In the genomic region with DNA sequence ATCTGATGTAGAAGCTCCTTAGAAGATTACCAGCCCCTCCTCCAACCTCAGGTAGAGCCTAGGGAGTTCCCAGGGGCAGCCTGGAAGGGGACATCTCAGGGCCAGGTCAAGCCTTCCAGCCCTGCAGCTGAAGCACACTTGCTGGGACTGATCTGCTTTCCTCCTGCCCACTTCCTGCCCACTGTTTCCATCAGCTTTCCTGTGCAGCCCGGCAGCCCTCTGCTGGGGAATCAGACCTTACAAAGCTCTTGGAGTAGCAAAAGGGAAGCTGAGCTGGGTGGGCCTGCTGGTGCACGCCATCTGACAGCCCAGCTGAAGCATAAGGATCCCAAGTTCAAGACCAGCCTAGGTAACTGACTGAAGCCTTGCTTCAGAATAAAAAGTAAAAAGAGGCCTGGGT, we compare ENCODE assay signal across 19 mouse cellular contexts. TPM values are rescaled to one million over a fixed set of nuclear protein-coding genes. Genes with fewer than 3 reads are reported as not detected.
DNase-seq lines count a peak whose midpoint lies in the region; ATAC-seq and TF ChIP-seq lines count a peak whose summit lies in the region.
"Had no signal": no experiment of that assay in that cellular context is flagged by ENCODE, and none has a peak within 500 bp of the region (broad histone marks: within the 10 kb centered on the region; RNA-seq: fewer than 3 reads in every experiment).

No protein-coding gene starts in this region.

- no peak overlapping the region for H3K4me3 ChIP-seq in kidney, postnatal 0 days (replicated peaks; ENCODE audit: low read depth, low read length)
- H3K4me3 ChIP-seq in kidney, embryonic 15.5 days (replicated peaks) = no peak overlapping the region
- peak overlapping the region; percentile 69 for H3K4me3 ChIP-seq in megakaryocyte, embryonic 14.5 days (replicated peaks)
- H3K4me3 ChIP-seq in kidney, embryonic 14.5 days (ENCODE audit: low read length) = no peak overlapping the region
- H3K4me3 ChIP-seq in neural tube, embryonic 15.5 days (replicated peaks) = no peak overlapping the region
- H3K4me3 ChIP-seq: forebrain, embryonic 12.5 days; heart, embryonic 15.5 days; hindbrain, embryonic 12.5 days; limb, embryonic 15.5 days had no signal

- H3K4me1 ChIP-seq in kidney, postnatal 0 days (replicated peaks; ENCODE audit: insufficient read depth, low read length) = no peaks in the 10 kb centered on the region
- 0 out of 2 replicates have a peak, but pooled peaks cover 6% of the 10 kb centered on the region for H3K4me1 ChIP-seq in kidney, embryonic 15.5 days
- peaks cover 29% of the 10 kb centered on the region for H3K4me1 ChIP-seq in megakaryocyte, embryonic 14.5 days
- H3K4me1 ChIP-seq in kidney, embryonic 14.5 days (ENCODE audit: control insufficient read depth, insufficient read depth, low read length) = no peaks in the 10 kb centered on the region
- no peaks in the 10 kb centered on the region for H3K4me1 ChIP-seq in neural tube, embryonic 15.5 days
- H3K4me1 ChIP-seq: hindbrain, embryonic 12.5 days had no signal

- no peaks in the 10 kb centered on the region for H3K36me3 ChIP-seq in kidney, postnatal 0 days (ENCODE audit: insufficient read depth, low read length)
- no peaks in the 10 kb centered on the region for H3K36me3 ChIP-seq in kidney, embryonic 15.5 days
- no peaks in the 10 kb centered on the region for H3K36me3 ChIP-seq in megakaryocyte, embryonic 14.5 days (replicated peaks; ENCODE audit: low read length)
- H3K36me3 ChIP-seq in kidney, embryonic 14.5 days (ENCODE audit: control insufficient read depth, insufficient read depth, low read length) = no peaks in the 10 kb centered on the region
- no peaks in the 10 kb centered on the region for H3K36me3 ChIP-seq in neural tube, embryonic 15.5 days
- H3K36me3 ChIP-seq: forebrain, embryonic 12.5 days; heart, embryonic 15.5 days; hindbrain, embryonic 12.5 days; limb, embryonic 15.5 days had no signal

- no peak overlapping the region for H3K4me2 ChIP-seq in kidney, postnatal 0 days (ENCODE audit: low read length)
- no peak overlapping the region for H3K4me2 ChIP-seq in kidney, embryonic 15.5 days
- H3K4me2 ChIP-seq in kidney, embryonic 14.5 days (replicated peaks; ENCODE audit: low read depth, low read length) = no peak overlapping the region
- H3K4me2 ChIP-seq in neural tube, embryonic 15.5 days = no peak overlapping the region
- H3K4me2 ChIP-seq: forebrain, embryonic 12.5 days; heart, embryonic 15.5 days; hindbrain, embryonic 12.5 days; limb, embryonic 15.5 days; lung, embryonic 14.5 days had no signal

- DNase-seq in kidney, postnatal 0 days (ENCODE audit: low spot score) = no peak
- peak; percentile 88 for DNase-seq in 416B (ENCODE audit: low read depth)
- no peak for DNase-seq in layer of hippocampus, adult 18-20 months (ENCODE audit: low spot score in 2 of 2)
- DNase-seq: adrenal gland, adult 8-10 months; cerebellum, adult 9-10 months; heart, adult 18-20 months; kidney, adult 9 months; lung, embryonic 14.5 days; retina, postnatal 1 day had no signal

- no peaks in the 10 kb centered on the region for H3K9me3 ChIP-seq in kidney, postnatal 0 days (replicated peaks; ENCODE audit: low read length)
- no peaks in the 10 kb centered on the region for H3K9me3 ChIP-seq in kidney, embryonic 15.5 days (replicated peaks)
- H3K9me3 ChIP-seq in megakaryocyte, embryonic 14.5 days = no peaks in the 10 kb centered on the region
- no peaks in the 10 kb centered on the region for H3K9me3 ChIP-seq in kidney, embryonic 14.5 days (ENCODE audit: control insufficient read depth, low read length)
- no peaks in the 10 kb centered on the region for H3K9me3 ChIP-seq in neural tube, embryonic 15.5 days (replicated peaks)
- H3K9me3 ChIP-seq: forebrain, embryonic 12.5 days; heart, embryonic 15.5 days; hindbrain, embryonic 12.5 days; limb, embryonic 15.5 days had no signal

- H3K9ac ChIP-seq in kidney, postnatal 0 days (ENCODE audit: low read depth, low read length) = no peak overlapping the region
- no peak overlapping the region for H3K9ac ChIP-seq in kidney, embryonic 15.5 days
- H3K9ac ChIP-seq in kidney, embryonic 14.5 days (ENCODE audit: low read depth, low read length) = no peak overlapping the region
- no peak overlapping the region for H3K9ac ChIP-seq in neural tube, embryonic 15.5 days (replicated peaks)
- H3K9ac ChIP-seq: forebrain, embryonic 12.5 days; heart, embryonic 15.5 days; hindbrain, embryonic 12.5 days; limb, embryonic 15.5 days; lung, embryonic 14.5 days had no signal

- 28% methylated on average over 2 of the region's 2 CpGs for WGBS in kidney, postnatal 0 days
- 52% methylated on average over 2 of the region's 2 CpGs for WGBS in kidney, embryonic 15.5 days
- 58% methylated on average over 2 of the region's 2 CpGs for WGBS in kidney, embryonic 14.5 days
- 71% methylated on average over 2 of the region's 2 CpGs for WGBS in neural tube, embryonic 15.5 days

- TF ChIP-seq CTCF in kidney, postnatal 0 days (IDR thresholded peaks at IDR 0.05; ENCODE audit: low read depth) = peak; percentile 3; the same call in 1 of the 2 replicates

- H3K27me3 ChIP-seq in kidney, postnatal 0 days (ENCODE audit: insufficient read depth, low read length) = no peaks in the 10 kb centered on the region
- H3K27me3 ChIP-seq in kidney, embryonic 15.5 days = no peaks in the 10 kb centered on the region
- H3K27me3 ChIP-seq in megakaryocyte, embryonic 14.5 days (replicated peaks) = peaks cover 7% of the 10 kb centered on the region
- no peaks in the 10 kb centered on the region for H3K27me3 ChIP-seq in kidney, embryonic 14.5 days (ENCODE audit: control insufficient read depth, insufficient read depth, low read length)
- H3K27me3 ChIP-seq in neural tube, embryonic 15.5 days (replicated peaks) = no peaks in the 10 kb centered on the region
- H3K27me3 ChIP-seq: forebrain, embryonic 12.5 days; heart, embryonic 15.5 days; hindbrain, embryonic 12.5 days; limb, embryonic 15.5 days had no signal

- ATAC-seq in kidney, postnatal 0 days (replicated peaks; ENCODE audit: low FRiP score, low read depth) = no peak
- no peak for ATAC-seq in kidney, embryonic 15.5 days (replicated peaks; ENCODE audit: low FRiP score)
- peak; percentile 78 for ATAC-seq in activated CD4-positive, CD25-positive, alpha-beta regulatory T cell, adult 4 months
- no peak for ATAC-seq in kidney, embryonic 14.5 days (ENCODE audit: low FRiP score, low TSS enrichment)
- no peak for ATAC-seq in neural tube, embryonic 15.5 days (ENCODE audit: low FRiP score)
- ATAC-seq: midbrain, embryonic 16.5 days had no signal

- H3K27ac ChIP-seq in kidney, postnatal 0 days = no peak overlapping the region
- no peak overlapping the region for H3K27ac ChIP-seq in kidney, embryonic 15.5 days
- no peak overlapping the region for H3K27ac ChIP-seq in kidney, embryonic 14.5 days (ENCODE audit: low read depth, low read length)
- no peak overlapping the region for H3K27ac ChIP-seq in neural tube, embryonic 15.5 days (replicated peaks)
- H3K27ac ChIP-seq: forebrain, embryonic 12.5 days; heart, embryonic 15.5 days; hindbrain, embryonic 12.5 days; limb, embryonic 15.5 days had no signal

RNA-seq across cellular contexts. Expression of a gene that starts 17.2 kb away (rescaled TPM):
- polyA plus RNA-seq in kidney, postnatal 0 days (2015; fragmentation: Nextera tagmentation; extraction: Ambion mirVana) = 17.2 and 19.6 TPM in 2 replicates
- polyA plus RNA-seq in kidney, embryonic 15.5 days (2015; fragmentation: Nextera tagmentation; extraction: Ambion mirVana) = 24.6 and 25.7 TPM in 2 replicates
- 1 to 10 TPM; 4.1 to 6.2 TPM for polyA plus RNA-seq in activated CD4-positive, CD25-positive, alpha-beta regulatory T cell, adult 4 months (2017; shearing (Covaris generic))
- polyA plus RNA-seq in megakaryocyte, embryonic 14.5 days (2012; ENCODE audit: insufficient read depth, low replicate concordance) = 27.6 and 46.2 TPM in 2 replicates
- total RNA-seq in layer of hippocampus, adult 18-20 months (2021) = 1 to 10 TPM; 5.3 TPM
- 24.5 and 25.7 TPM in 2 replicates for polyA plus RNA-seq in kidney, embryonic 14.5 days (2014; fragmentation: Nextera tagmentation; extraction: Ambion mirVana)
- polyA plus RNA-seq in neural tube, embryonic 15.5 days (2015; fragmentation: Nextera tagmentation; extraction: Ambion mirVana) = 8.6 and 12.3 TPM in 2 replicates

RNA-seq across cellular contexts. Expression of a gene that starts 17.6 kb away (rescaled TPM):
- 74.6 and 78.8 TPM in 2 replicates for polyA plus RNA-seq in kidney, postnatal 0 days (2015; fragmentation: Nextera tagmentation; extraction: Ambion mirVana)
- 41.2 and 43.8 TPM in 2 replicates for polyA plus RNA-seq in kidney, embryonic 15.5 days (2015; fragmentation: Nextera tagmentation; extraction: Ambion mirVana)
- polyA plus RNA-seq in activated CD4-positive, CD25-positive, alpha-beta regulatory T cell, adult 4 months (2017; shearing (Covaris generic)) = under 1 TPM in 1 of 2 experiments, not detected in 1; 0.71 TPM
- polyA plus RNA-seq in megakaryocyte, embryonic 14.5 days (2012; ENCODE audit: insufficient read depth, low replicate concordance) = 0.62 and 2.0 TPM in 2 replicates
- 10 to 100 TPM in 1 of 2 experiments, 1 to 10 TPM in 1; 9.8 to 15.4 TPM for total RNA-seq in layer of hippocampus, adult 18-20 months (2021)
- 42.4 and 47.3 TPM in 2 replicates for polyA plus RNA-seq in kidney, embryonic 14.5 days (2014; fragmentation: Nextera tagmentation; extraction: Ambion mirVana)
- 17.2 and 18.7 TPM in 2 replicates for polyA plus RNA-seq in neural tube, embryonic 15.5 days (2015; fragmentation: Nextera tagmentation; extraction: Ambion mirVana)

RNA-seq across cellular contexts. Expression of a gene that starts 35.3 kb away (rescaled TPM):
- 8.5 and 11.6 TPM in 2 replicates for polyA plus RNA-seq in kidney, postnatal 0 days (2015; fragmentation: Nextera tagmentation; extraction: Ambion mirVana)
- 19.2 and 23.8 TPM in 2 replicates for polyA plus RNA-seq in kidney, embryonic 15.5 days (2015; fragmentation: Nextera tagmentation; extraction: Ambion mirVana)
- 1 to 10 TPM in 1 of 2 experiments, under 1 TPM in 1; 0.20 to 1.9 TPM for polyA plus RNA-seq in activated CD4-positive, CD25-positive, alpha-beta regulatory T cell, adult 4 months (2017; shearing (Covaris generic))
- polyA plus RNA-seq in megakaryocyte, embryonic 14.5 days (2012; ENCODE audit: insufficient read depth, low replicate concordance) = 0.03 TPM in 1 of 2 replicates, not detected in the other
- total RNA-seq in layer of hippocampus, adult 18-20 months (2021) = 10 to 100 TPM; 10.0 to 10.3 TPM
- 7.7 and 21.1 TPM in 2 replicates for polyA plus RNA-seq in kidney, embryonic 14.5 days (2014; fragmentation: Nextera tagmentation; extraction: Ambion mirVana)
- polyA plus RNA-seq in neural tube, embryonic 15.5 days (2015; fragmentation: Nextera tagmentation; extraction: Ambion mirVana) = 22.4 and 26.3 TPM in 2 replicates

RNA-seq across cellular contexts. Expression of a gene that starts 47.9 kb away (rescaled TPM):
- 105 and 106 TPM in 2 replicates for polyA plus RNA-seq in kidney, postnatal 0 days (2015; fragmentation: Nextera tagmentation; extraction: Ambion mirVana)
- 90.1 and 92.6 TPM in 2 replicates for polyA plus RNA-seq in kidney, embryonic 15.5 days (2015; fragmentation: Nextera tagmentation; extraction: Ambion mirVana)
- 10 to 100 TPM; 30.5 to 37.9 TPM for polyA plus RNA-seq in activated CD4-positive, CD25-positive, alpha-beta regulatory T cell, adult 4 months (2017; shearing (Covaris generic))
- polyA plus RNA-seq in megakaryocyte, embryonic 14.5 days (2012; ENCODE audit: insufficient read depth, low replicate concordance) = 137 and 230 TPM in 2 replicates
- total RNA-seq in layer of hippocampus, adult 18-20 months (2021) = 10 to 100 TPM; 79.8 to 81.0 TPM
- polyA plus RNA-seq in kidney, embryonic 14.5 days (2014; fragmentation: Nextera tagmentation; extraction: Ambion mirVana) = 102 and 116 TPM in 2 replicates
- polyA plus RNA-seq in neural tube, embryonic 15.5 days (2015; fragmentation: Nextera tagmentation; extraction: Ambion mirVana) = 150 and 179 TPM in 2 replicates
